Mouse (Mus musculus) retina, adult 2 months (tissue): ENCODE data around the gene Cfdp1.
"Not testable (repeated sequence)": the region's sequence is repeated elsewhere in the genome, so short reads cannot be mapped to it uniquely, and the experiment has no call there.

Experiments used
- DNase-seq: peaks from one replicate; pipeline ENCODE4 v3.0.0-alpha.2; 2012; ENCODE audit warnings: low read depth, low spot score

The Cfdp1 gene

GRCm38 (mm10) chr8:111863280-111863679 is 9.2 kb upstream of the Cfdp1 start:
- no peak for DNase-seq

- no peak for DNase-seq
Observed at GRCm38 (mm10) chr8:111855977-111856376, 1.9 kb upstream of the Cfdp1 start.

- DNase-seq: not testable (repeated sequence)
Observed at GRCm38 (mm10) chr8:111853219-111853618, 872 bp downstream of the Cfdp1 start.

- DNase-seq: no peak
Observed at GRCm38 (mm10) chr8:111846746-111847145, 7.3 kb downstream of the Cfdp1 start.

GRCm38 (mm10) chr8:111835540-111835939 is 18.6 kb downstream of the Cfdp1 start:
- DNase-seq: no peak

GRCm38 (mm10) chr8:111834011-111834410 is 20.1 kb downstream of the Cfdp1 start:
- DNase-seq: no peak

- DNase-seq: no peak
Observed at GRCm38 (mm10) chr8:111832983-111833382, 21.1 kb downstream of the Cfdp1 start.

- no peak for DNase-seq
Observed at GRCm38 (mm10) chr8:111831996-111832395, 22.1 kb downstream of the Cfdp1 start.

GRCm38 (mm10) chr8:111828595-111828994 is 25.5 kb downstream of the Cfdp1 start:
- no peak for DNase-seq

- no peak for DNase-seq
Observed at GRCm38 (mm10) chr8:111825219-111825618, 28.9 kb downstream of the Cfdp1 start.

GRCm38 (mm10) chr8:111824334-111824733 is 29.8 kb downstream of the Cfdp1 start:
- DNase-seq: no peak

GRCm38 (mm10) chr8:111821199-111821598 is 32.9 kb downstream of the Cfdp1 start:
- DNase-seq: no peak

GRCm38 (mm10) chr8:111820691-111821090 is 33.4 kb downstream of the Cfdp1 start:
- no peak for DNase-seq

GRCm38 (mm10) chr8:111820018-111820417 is 34.1 kb downstream of the Cfdp1 start:
- DNase-seq: no peak

GRCm38 (mm10) chr8:111818556-111818955 is 35.5 kb downstream of the Cfdp1 start:
- no peak for DNase-seq

GRCm38 (mm10) chr8:111815078-111815477 is 39.0 kb downstream of the Cfdp1 start:
- DNase-seq: no peak

- DNase-seq: no peak
Observed at GRCm38 (mm10) chr8:111813818-111814217, 40.3 kb downstream of the Cfdp1 start.

GRCm38 (mm10) chr8:111812835-111813234 is 41.3 kb downstream of the Cfdp1 start:
- no peak for DNase-seq

GRCm38 (mm10) chr8:111810656-111811336 is 43.3 kb downstream of the Cfdp1 start:
- DNase-seq: no peak

GRCm38 (mm10) chr8:111808891-111809622 is 45.0 kb downstream of the Cfdp1 start:
- no peak for DNase-seq

- DNase-seq: no peak
Observed at GRCm38 (mm10) chr8:111808006-111808405, 46.1 kb downstream of the Cfdp1 start.

- no peak for DNase-seq
Observed at GRCm38 (mm10) chr8:111803362-111803761, 50.7 kb downstream of the Cfdp1 start.

GRCm38 (mm10) chr8:111802256-111802655 is 51.8 kb downstream of the Cfdp1 start:
- no peak for DNase-seq
